Mouse (Mus musculus) liver, adult 2 months (tissue): ENCODE measurements around the gene Gm10959. TPM values are rescaled to one million over a fixed set of nuclear protein-coding genes. Genes with fewer than 3 reads are reported as not detected.

Experiments used
- DNase-seq: peaks from one replicate; pipeline ENCODE4 v3.0.0-alpha.2; 2011; ENCODE audit warnings: low read depth, low spot score; ENCODE audit errors: extremely low read depth
- H3K27ac ChIP-seq: fragments of 200-500 bp; replicated peaks from 2 replicates; pipeline ENCODE4 v1.5.1; 2012; ENCODE audit warnings: low read depth, mild to moderate bottlenecking, control low read depth, inconsistent platforms, low read length; ENCODE audit not compliant: insufficient read depth
- H3K27me3 ChIP-seq: fragments of 200-500 bp; 2 replicates; pipeline ENCODE4 v1.6.1; 2012; ENCODE audit warnings: mild to moderate bottlenecking, moderate library complexity, low read length, inconsistent platforms; ENCODE audit not compliant: control insufficient read depth, insufficient read depth
- H3K36me3 ChIP-seq: fragments of 200-500 bp; 2 replicates; pipeline ENCODE4 v1.6.1; 2012; ENCODE audit warnings: low read length, inconsistent platforms; ENCODE audit not compliant: control insufficient read depth, insufficient read depth
- H3K4me1 ChIP-seq: fragments of 200-500 bp; 2 replicates; pipeline ENCODE4 v1.6.1; 2011; ENCODE audit warnings: low read length; ENCODE audit not compliant: control insufficient read depth, insufficient read depth
- H3K4me3 ChIP-seq: fragments of 200-500 bp; 2 replicates; pipeline ENCODE4 v1.5.1; 2011; ENCODE audit warnings: low read depth, mild to moderate bottlenecking, control low read depth, low read length, moderate library complexity; ENCODE audit not compliant: insufficient read depth
- H3K79me2 ChIP-seq: fragments of 200-500 bp; 2 replicates; pipeline ENCODE4 v1.6.1; 2012; ENCODE audit warnings: inconsistent platforms, mild to moderate bottlenecking, low read length, moderate library complexity; ENCODE audit not compliant: control insufficient read depth, insufficient read depth
- H3K9ac ChIP-seq: fragments of 200-500 bp; 2 replicates; pipeline ENCODE4 v1.6.1; 2012; ENCODE audit warnings: low read depth, mild to moderate bottlenecking, control low read depth, inconsistent platforms, low read length
- CTCF ChIP-seq: fragments of 200-500 bp; IDR thresholded peaks from 2 replicates; pipeline ENCODE4 v1.5.1; 2011; ENCODE audit warnings: low read depth, low read length, control low read depth
- POLR2A ChIP-seq: fragments of 200-500 bp; IDR thresholded peaks from 2 replicates; pipeline ENCODE4 v1.6.1; 2011; ENCODE audit warnings: low read length, control low read depth; ENCODE audit not compliant: insufficient read depth; ENCODE audit errors: extremely low read depth
- WGBS: fragments of 180-500 bp; shearing (Covaris S2); methylation state at CpG from one replicate; pipeline ENCODE4 v1.1.7; 2018; 5-methylcytosine and 5-hydroxymethylcytosine counted together
- polyA plus RNA-seq: library from polyadenylated mRNA; depleted of rRNA; stranded (reverse); fragments of >200 nt; gene quantifications from 2 replicates; pipeline ENCODE4 v1.2.3, GENCODE M21; 2012
- total RNA-seq: library from RNA; depleted of rRNA; stranded (reverse); fragments of >200 nt; gene quantifications from 2 replicates; pipeline ENCODE4 v1.2.3, GENCODE M21; 2014

Gm10959 gene
- total and polyA plus RNA-seq, 2 experiments: not detected

DNA sequence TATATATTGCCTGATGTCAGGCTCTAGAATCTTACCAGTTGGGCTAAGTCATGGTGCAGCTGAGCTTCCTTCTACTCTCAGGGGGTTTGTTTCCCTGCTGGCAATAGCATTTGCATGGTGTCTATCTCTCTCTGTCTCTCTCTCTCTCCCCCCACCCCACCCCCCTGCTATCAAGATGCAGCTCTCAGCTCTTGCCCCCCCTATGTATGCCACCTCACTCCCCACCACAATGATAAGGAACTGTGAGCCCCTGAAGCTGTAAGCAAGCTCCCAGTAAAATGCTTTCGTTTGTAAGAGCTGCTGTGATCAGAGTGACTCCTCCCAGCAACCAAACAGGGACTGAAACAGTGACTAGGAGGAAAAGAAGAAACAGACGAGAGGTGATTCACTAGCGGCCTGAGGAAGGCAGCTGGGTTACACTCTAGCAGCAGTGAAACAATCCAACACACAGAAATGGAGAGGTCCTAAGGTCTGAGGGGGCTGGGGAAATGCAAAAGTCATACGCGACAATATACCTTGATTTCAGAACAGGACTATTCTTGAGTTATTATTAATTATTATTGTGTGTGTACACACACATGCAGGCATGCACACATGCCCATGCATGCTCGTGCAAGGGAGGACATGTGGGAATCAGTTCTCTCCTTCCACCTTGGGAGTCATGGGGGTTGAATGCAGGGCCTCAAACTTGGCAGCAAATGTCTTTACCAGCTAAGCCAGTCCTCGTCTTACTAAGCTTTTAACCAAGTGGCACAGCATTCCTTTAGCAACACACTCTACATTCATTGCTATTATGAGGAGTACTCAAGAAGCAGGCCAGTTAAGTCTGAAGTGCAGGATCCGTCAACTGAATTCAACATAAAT, 1.6 kb upstream of the Gm10959 start:
- TF ChIP-seq POLR2A (no peak), CTCF (no peak)
- no peak overlapping the region for H3K9ac ChIP-seq
- no peak overlapping the region for H3K4me3 ChIP-seq
- H3K79me2 ChIP-seq: no peaks in the 10 kb centered on the region
- H3K4me1 ChIP-seq: peaks cover 2% of the 10 kb centered on the region; the same call in 1 of the 2 replicates
- WGBS: 80% methylated on average over 8 of the region's 8 CpGs
- no peak overlapping the region for H3K27ac ChIP-seq
- no peaks in the 10 kb centered on the region for H3K36me3 ChIP-seq
- no peaks in the 10 kb centered on the region for H3K27me3 ChIP-seq
- no peak for DNase-seq

DNA sequence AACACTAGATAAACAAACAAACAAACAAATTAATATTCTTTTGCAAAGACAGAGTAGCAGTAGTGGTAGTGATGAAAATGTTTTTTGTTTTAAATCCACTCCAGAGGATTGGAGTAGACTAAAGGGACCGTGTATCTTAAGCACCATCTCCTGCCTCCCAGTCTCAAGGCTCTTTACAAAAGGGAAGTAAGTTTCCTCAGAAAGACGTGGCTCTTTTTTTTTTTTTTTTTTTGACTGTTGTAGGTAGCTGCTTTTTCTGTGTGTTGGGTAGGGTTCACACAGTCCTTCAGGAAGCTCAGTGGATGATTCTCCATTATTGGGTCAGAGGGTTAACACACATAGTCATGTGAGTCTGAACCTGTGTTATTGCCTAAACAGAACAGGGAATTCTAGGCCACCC, 488 bp downstream of the Gm10959 start:
- no peak for DNase-seq
- Histone ChIP-seq H3K4me3 (no peak overlapping the region), H3K79me2 (no peaks in the 10 kb centered on the region), H3K9ac (no peak overlapping the region), H3K27ac (no peak overlapping the region), H3K36me3 (no peaks in the 10 kb centered on the region), H3K4me1 (peaks cover 2% of the 10 kb centered on the region; the same call in 1 of the 2 replicates), H3K27me3 (no peaks in the 10 kb centered on the region)
- TF ChIP-seq CTCF: no peak
- no peak for TF ChIP-seq POLR2A
- 74% methylated on average over 2 of the region's 2 CpGs for WGBS

- no peak overlapping the region for H3K4me3 ChIP-seq
- no peak overlapping the region for H3K27ac ChIP-seq
- no peaks in the 10 kb centered on the region for H3K36me3 ChIP-seq
- no peaks in the 10 kb centered on the region for H3K79me2 ChIP-seq
- TF ChIP-seq CTCF (no peak), POLR2A (no peak)
- DNase-seq: no peak
- 86% methylated on average over 6 of the region's 6 CpGs for WGBS
- H3K27me3 ChIP-seq: no peaks in the 10 kb centered on the region
- H3K9ac ChIP-seq: no peak overlapping the region
- no peaks in the 10 kb centered on the region for H3K4me1 ChIP-seq
These were observed 2.9 kb downstream of the Gm10959 start for GRCm38 (mm10) chr3:122916191-122916680.

DNA sequence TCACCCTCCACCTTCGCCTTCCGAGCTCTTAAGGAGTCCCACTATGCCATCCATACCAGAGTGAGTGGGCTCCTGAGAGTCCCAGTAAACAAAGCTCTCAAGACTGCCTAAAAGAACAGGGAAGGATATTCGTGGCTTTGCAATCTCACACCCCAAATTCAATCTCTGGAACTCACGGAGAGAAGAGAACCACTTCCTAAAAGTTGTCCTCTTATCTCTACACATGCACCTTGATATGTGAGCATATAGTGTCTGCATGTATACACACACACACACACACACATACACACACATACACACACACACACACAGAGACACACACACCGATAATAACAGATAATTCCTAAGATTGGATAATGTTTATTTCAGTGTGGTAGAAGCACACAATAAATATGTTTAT, 3.7 kb downstream of the Gm10959 start:
- no peaks in the 10 kb centered on the region for H3K4me1 ChIP-seq
- TF ChIP-seq CTCF: no peak
- TF ChIP-seq POLR2A: no peak
- WGBS: 79% methylated on average over 5 of the region's 5 CpGs
- H3K36me3 ChIP-seq: no peaks in the 10 kb centered on the region
- H3K27ac ChIP-seq: no peak overlapping the region
- H3K27me3 ChIP-seq: no peaks in the 10 kb centered on the region
- H3K4me3 ChIP-seq: no peak overlapping the region
- DNase-seq: no peak
- no peaks in the 10 kb centered on the region for H3K79me2 ChIP-seq
- H3K9ac ChIP-seq: no peak overlapping the region

GRCm38 (mm10) chr3:122907841-122908240, 11.3 kb downstream of the Gm10959 start:
- Histone ChIP-seq H3K36me3 (no peaks in the 10 kb centered on the region), H3K4me1 (no peaks in the 10 kb centered on the region), H3K27me3 (no peaks in the 10 kb centered on the region), H3K9ac (no peak overlapping the region), H3K27ac (no peak overlapping the region), H3K79me2 (no peaks in the 10 kb centered on the region), H3K4me3 (no peak overlapping the region)
- TF ChIP-seq POLR2A (no peak), CTCF (no peak)
- WGBS: 83% methylated on average over 2 of the region's 2 CpGs
- DNase-seq: no peak
